Mouse (Mus musculus): ENCODE measurements around the gene Cybc1. TPM values are rescaled to one million over a fixed set of nuclear protein-coding genes. Genes with fewer than 3 reads are reported as not detected.

The Cybc1 gene
- polyA plus RNA-seq, 1 experiment from 2014 or later: 28.0 TPM

DNA sequence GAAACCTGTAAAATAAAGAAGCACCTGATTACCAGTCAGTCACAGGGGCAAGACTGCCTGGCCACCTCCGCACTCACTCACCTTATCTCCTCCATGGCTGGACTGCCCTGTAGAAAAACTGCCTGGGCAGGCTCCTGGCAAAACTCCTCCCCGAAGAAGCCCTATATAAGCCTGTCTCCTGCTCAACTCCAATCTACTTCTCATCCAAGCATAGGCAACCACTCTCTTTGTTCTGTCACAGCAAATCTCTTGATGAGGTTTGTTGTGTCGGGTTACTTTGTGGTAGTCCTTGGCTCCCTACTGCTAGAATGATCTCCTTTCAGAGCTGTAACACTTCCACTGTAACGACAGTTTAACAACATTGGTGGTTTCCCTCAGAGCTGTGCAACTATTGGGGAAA is 3.6 kb upstream of the Cybc1 start:
- no peaks in the 10 kb centered on the region for H3K27me3 ChIP-seq (ENCODE audit: insufficient read depth, poor library complexity, severe bottlenecking)
- no peak for DNase-seq (ENCODE audit: low spot score)
- WGBS: 30% methylated on average over 4 of the region's 4 CpGs
- H3K4me3 ChIP-seq: no peak overlapping the region
- peak overlapping the region; percentile 72; the same call in 1 of the 2 replicates for H3K27ac ChIP-seq
- no peaks in the 10 kb centered on the region; the same call in 1 of the 2 replicates for H3K36me3 ChIP-seq
- no peaks in the 10 kb centered on the region for H3K9me3 ChIP-seq
- H3K4me1 ChIP-seq: peaks cover 42% of the 10 kb centered on the region

- WGBS: 46% methylated on average over 4 of the region's 4 CpGs
- H3K9me3 ChIP-seq: no peaks in the 10 kb centered on the region
- H3K4me3 ChIP-seq: no peak overlapping the region
- no peaks in the 10 kb centered on the region for H3K27me3 ChIP-seq (ENCODE audit: insufficient read depth, poor library complexity, severe bottlenecking)
- peak overlapping the region; percentile 60; the same call in 1 of the 2 replicates for H3K27ac ChIP-seq
- no peak for DNase-seq (ENCODE audit: low spot score)
- peaks cover 3% of the 10 kb centered on the region; the same call in 1 of the 2 replicates for H3K36me3 ChIP-seq
- H3K4me1 ChIP-seq: peaks cover 45% of the 10 kb centered on the region
Observed at GRCm38 (mm10) chr11:121231628-121232291, 2.6 kb upstream of the Cybc1 start.

DNA sequence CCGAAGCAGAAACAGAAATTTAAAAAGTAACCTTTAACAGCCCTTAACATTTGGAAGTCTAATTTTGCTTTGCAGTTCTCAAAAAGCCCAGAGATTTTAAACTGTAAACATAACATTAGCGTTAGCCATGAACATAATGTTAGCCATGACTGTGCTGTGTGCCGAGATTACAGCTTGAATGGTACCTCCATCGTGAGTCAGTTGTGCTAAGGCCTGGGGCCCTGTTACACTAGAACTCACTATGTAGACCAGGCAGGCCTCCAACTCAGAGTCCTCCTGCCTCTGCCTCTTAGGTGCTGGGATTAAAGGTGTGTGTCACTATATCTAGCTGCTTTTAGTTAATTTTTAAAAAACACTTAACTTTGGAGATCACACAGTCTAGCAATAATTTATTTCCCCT is 2.1 kb upstream of the Cybc1 start:
- Histone ChIP-seq H3K36me3 (peaks cover 9% of the 10 kb centered on the region), H3K27me3 (ENCODE audit: insufficient read depth, poor library complexity, severe bottlenecking) (no peaks in the 10 kb centered on the region), H3K9me3 (no peaks in the 10 kb centered on the region), H3K4me3 (no peak overlapping the region), H3K4me1 (peaks cover 42% of the 10 kb centered on the region), H3K27ac (peak overlapping the region; percentile 60; the same call in 1 of the 2 replicates)
- 80% methylated on average over 4 of the region's 4 CpGs for WGBS
- no peak for DNase-seq (ENCODE audit: low spot score)

- peaks cover 33% of the 10 kb centered on the region for H3K4me1 ChIP-seq
- H3K27me3 ChIP-seq (ENCODE audit: insufficient read depth, poor library complexity, severe bottlenecking): no peaks in the 10 kb centered on the region
- WGBS: 25% methylated on average over 21 of the region's 21 CpGs
- H3K27ac ChIP-seq: peak overlapping the region; percentile 86
- no peak for DNase-seq (ENCODE audit: low spot score)
- peaks cover 37% of the 10 kb centered on the region for H3K36me3 ChIP-seq
- peak overlapping the region; percentile 71 for H3K4me3 ChIP-seq
- H3K9me3 ChIP-seq: no peaks in the 10 kb centered on the region
Observed at GRCm38 (mm10) chr11:121228129-121229017, 749 bp downstream of the Cybc1 start.

GRCm38 (mm10) chr11:121221321-121222010 is 7.7 kb downstream of the Cybc1 start:
- no peak overlapping the region for H3K4me3 ChIP-seq
- H3K4me1 ChIP-seq: no peaks in the 10 kb centered on the region
- H3K27me3 ChIP-seq (ENCODE audit: insufficient read depth, poor library complexity, severe bottlenecking): no peaks in the 10 kb centered on the region
- peaks cover 92% of the 10 kb centered on the region for H3K36me3 ChIP-seq
- DNase-seq (ENCODE audit: low spot score): no peak
- no peaks in the 10 kb centered on the region for H3K9me3 ChIP-seq
- 85% methylated on average over 6 of the region's 6 CpGs for WGBS
- no peak overlapping the region for H3K27ac ChIP-seq

- 85% methylated on average over 5 of the region's 5 CpGs for WGBS
- Histone ChIP-seq H3K27me3 (ENCODE audit: insufficient read depth, poor library complexity, severe bottlenecking) (no peaks in the 10 kb centered on the region), H3K9me3 (no peaks in the 10 kb centered on the region), H3K4me1 (no peaks in the 10 kb centered on the region), H3K27ac (no peak overlapping the region), H3K4me3 (no peak overlapping the region), H3K36me3 (peaks cover 92% of the 10 kb centered on the region)
- no peak for DNase-seq (ENCODE audit: low spot score)
Observed at GRCm38 (mm10) chr11:121220771-121221170, 8.4 kb downstream of the Cybc1 start.

- H3K4me3 ChIP-seq: no peak overlapping the region
- no peaks in the 10 kb centered on the region for H3K4me1 ChIP-seq
- no peaks in the 10 kb centered on the region for H3K27me3 ChIP-seq (ENCODE audit: insufficient read depth, poor library complexity, severe bottlenecking)
- 87% methylated on average over 11 of the region's 11 CpGs for WGBS
- no peak for DNase-seq (ENCODE audit: low spot score)
- no peak overlapping the region for H3K27ac ChIP-seq
- peaks cover 88% of the 10 kb centered on the region for H3K36me3 ChIP-seq
- no peaks in the 10 kb centered on the region for H3K9me3 ChIP-seq
Observed at GRCm38 (mm10) chr11:121219776-121220175, 9.3 kb downstream of the Cybc1 start.

DNA sequence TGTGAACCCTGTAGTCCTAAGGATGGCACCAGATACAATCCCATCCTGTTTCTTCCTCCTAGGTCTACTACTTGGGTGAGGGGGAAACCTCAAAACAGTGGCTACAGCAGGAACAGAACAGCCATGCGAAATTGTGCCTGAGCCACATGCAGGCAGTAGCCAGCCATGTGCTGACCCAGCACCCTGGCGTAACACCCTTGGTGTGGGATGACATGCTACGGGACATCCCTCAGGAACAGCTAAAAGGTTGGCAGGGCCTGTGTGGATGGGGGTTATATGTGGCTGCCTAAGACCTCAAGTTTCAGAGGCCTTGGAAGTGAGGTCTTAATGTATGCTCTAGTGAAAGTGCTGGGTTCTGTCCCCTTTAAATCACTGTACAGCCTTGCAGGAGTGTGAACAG is 12.3 kb downstream of the Cybc1 start:
- no peaks in the 10 kb centered on the region for H3K4me1 ChIP-seq
- no peaks in the 10 kb centered on the region for H3K27me3 ChIP-seq (ENCODE audit: insufficient read depth, poor library complexity, severe bottlenecking)
- H3K9me3 ChIP-seq: no peaks in the 10 kb centered on the region
- no peak overlapping the region for H3K4me3 ChIP-seq
- no peak overlapping the region for H3K27ac ChIP-seq
- 94% methylated on average over 3 of the region's 3 CpGs for WGBS
- peaks cover 68% of the 10 kb centered on the region for H3K36me3 ChIP-seq
- DNase-seq (ENCODE audit: low spot score): no peak

DNA sequence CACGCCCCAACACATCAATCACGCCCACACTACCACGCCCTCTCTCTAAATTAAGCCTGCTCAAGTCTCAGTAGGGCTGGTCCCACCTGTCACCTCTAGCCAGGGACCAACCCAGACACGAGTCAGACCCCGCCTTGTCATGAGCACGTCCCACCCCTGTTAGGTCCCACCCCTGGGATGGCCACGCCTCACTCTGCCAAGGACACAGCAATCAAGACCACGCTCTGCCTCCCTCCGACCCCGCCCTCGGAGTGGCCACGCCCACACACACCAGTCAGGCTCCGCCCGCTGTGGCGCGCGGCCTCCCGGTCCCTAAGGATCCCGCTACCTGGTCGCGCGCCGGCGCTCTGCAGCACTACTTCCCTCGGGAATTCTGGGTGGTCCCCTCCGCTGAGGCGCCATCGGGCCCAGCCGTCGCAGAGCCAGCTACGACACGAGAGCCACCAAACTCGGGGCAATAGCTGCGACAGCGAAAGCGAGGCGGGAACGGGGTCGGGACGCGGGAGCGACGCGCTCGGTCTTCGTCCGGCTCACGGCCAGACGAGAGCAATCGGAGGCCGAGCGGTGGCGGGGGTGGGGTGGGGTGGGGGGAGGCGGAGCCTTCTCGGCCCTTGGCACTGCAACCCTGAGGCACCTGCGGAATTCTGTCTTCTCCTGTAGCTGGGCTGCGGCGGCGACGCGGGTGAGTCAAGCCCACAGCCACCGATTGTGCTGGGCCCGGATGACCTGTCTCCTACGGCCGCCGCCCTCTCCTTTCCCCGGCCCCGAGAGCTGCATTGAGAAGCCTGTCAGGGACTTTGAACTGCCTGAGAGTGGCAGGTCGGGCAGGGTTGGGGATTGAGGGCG is 24.7 kb downstream of the Cybc1 start, which contains the start of the genes Hexdc and Ogfod3:
Gene Hexdc, plus strand, starts transcription at position 273 of the 846 bp plus-strand sequence.
Gene Ogfod3, minus strand, starts transcription at position 551 of the 846 bp plus-strand sequence.
- H3K4me3 ChIP-seq: peak within 1 kb of the TSS; percentile 72
- under 1% methylated on average over 70 of the region's 70 CpGs for WGBS
- H3K27me3 ChIP-seq (ENCODE audit: insufficient read depth, poor library complexity, severe bottlenecking): no peaks in the 10 kb centered on the region
- H3K27ac ChIP-seq: peak within 1 kb of the TSS; percentile 91
- H3K9me3 ChIP-seq: no peaks in the 10 kb centered on the region
- peaks cover 12% of the 10 kb centered on the region; the same call in 1 of the 2 replicates for H3K36me3 ChIP-seq
- peaks cover 14% of the 10 kb centered on the region for H3K4me1 ChIP-seq
- DNase-seq (ENCODE audit: low spot score): peak; percentile 100

DNA sequence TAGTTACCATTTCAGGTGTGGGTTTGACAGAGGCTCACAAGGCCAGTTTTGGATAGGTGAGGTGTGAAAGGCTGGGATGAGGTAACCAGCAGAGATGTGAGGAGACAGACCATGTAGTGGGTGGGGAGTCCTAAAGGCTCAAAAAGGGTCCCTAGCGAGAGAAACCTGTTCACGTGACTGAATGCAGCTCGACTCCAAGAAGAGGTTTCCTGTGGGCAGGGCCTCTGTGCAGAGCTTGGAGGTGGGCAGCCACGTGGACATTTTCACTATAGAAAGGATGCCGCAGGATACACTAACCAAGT is 25.3 kb downstream of the Cybc1 start:
- H3K36me3 ChIP-seq: peaks cover 9% of the 10 kb centered on the region; the same call in 1 of the 2 replicates
- H3K27ac ChIP-seq: peak overlapping the region; percentile 91
- H3K4me1 ChIP-seq: peaks cover 14% of the 10 kb centered on the region
- 0% methylated on average over 5 of the region's 5 CpGs for WGBS
- H3K27me3 ChIP-seq (ENCODE audit: insufficient read depth, poor library complexity, severe bottlenecking): no peaks in the 10 kb centered on the region
- peak overlapping the region; percentile 72 for H3K4me3 ChIP-seq
- DNase-seq (ENCODE audit: low spot score): no peak
- no peaks in the 10 kb centered on the region for H3K9me3 ChIP-seq

- H3K36me3 ChIP-seq: no peaks in the 10 kb centered on the region
- no peak overlapping the region for H3K27ac ChIP-seq
- 60% methylated on average over 11 of the region's 11 CpGs for WGBS
- DNase-seq (ENCODE audit: low spot score): no peak
- H3K9me3 ChIP-seq: no peaks in the 10 kb centered on the region
- H3K27me3 ChIP-seq (ENCODE audit: insufficient read depth, poor library complexity, severe bottlenecking): no peaks in the 10 kb centered on the region
- no peak overlapping the region for H3K4me3 ChIP-seq
- peaks cover 14% of the 10 kb centered on the region for H3K4me1 ChIP-seq
Observed at GRCm38 (mm10) chr11:121201436-121202198, 27.5 kb downstream of the Cybc1 start.
